Comparison of ENCODE assay signal across 7 mouse cellular contexts in genomic region chr12:91778211-91779003, GRCm38 (mm10). TPM values are rescaled to one million over a fixed set of nuclear protein-coding genes. Genes with fewer than 3 reads are reported as not detected.
DNase-seq lines count a peak whose midpoint lies in the region; ATAC-seq and TF ChIP-seq lines count a peak whose summit lies in the region.

No protein-coding gene starts in this region.

- peak overlapping the region; percentile 69 for H3K4me3 ChIP-seq in bone marrow, adult 2 months (replicated peaks; ENCODE audit: control insufficient read depth, low read depth, low read length)
- peak overlapping the region; percentile 79 for H3K4me3 ChIP-seq in forebrain, embryonic 14.5 days (ENCODE audit: low read depth, low read length)

- WGBS in bone marrow, adult 2 months: 5% methylated on average over 50 of the region's 51 CpGs
- WGBS in forebrain, embryonic 14.5 days: 1% methylated on average over 48 of the region's 51 CpGs

- H3K27ac ChIP-seq in bone marrow, adult 2 months (ENCODE audit: control insufficient read depth, insufficient read depth, low read depth, low read length, poor library complexity): peak overlapping the region; percentile 44; the same call in 1 of the 2 replicates
- peak overlapping the region; percentile 49; the same call in 1 of the 2 replicates for H3K27ac ChIP-seq in forebrain, embryonic 14.5 days (ENCODE audit: low read depth, low read length)

- H3K27me3 ChIP-seq in forebrain, embryonic 14.5 days (replicated peaks; ENCODE audit: control insufficient read depth, insufficient read depth, low read length): no peaks in the 10 kb centered on the region

- TF ChIP-seq CTCF in bone marrow, adult 2 months (IDR thresholded peaks at IDR 0.05; ENCODE audit: control insufficient read depth, insufficient read depth, low read length): no peak

- no peaks in the 10 kb centered on the region for H3K36me3 ChIP-seq in forebrain, embryonic 14.5 days (ENCODE audit: control insufficient read depth, insufficient read depth, low read length)

- ATAC-seq in forebrain, embryonic 14.5 days: peak; percentile 88

- peak overlapping the region; percentile 69 for H3K9ac ChIP-seq in forebrain, embryonic 14.5 days (ENCODE audit: low read length)

- peak; percentile 78 for DNase-seq in Muller cell, postnatal 12 days (ENCODE audit: inconsistent ontology term)
- DNase-seq in forebrain, embryonic 14.5 days (ENCODE audit: low spot score): peak; percentile 68
- peak; percentile 51 to 53 for DNase-seq in heart, postnatal 14 days
- DNase-seq in kidney, postnatal 36 days: peak; percentile 73 to 89
- peak; percentile 56 for DNase-seq in lung, postnatal 10 days
- peak; percentile 73 for DNase-seq in ovary, postnatal 36 days (ENCODE audit: low spot score)

- no peak for TF ChIP-seq POLR2A in bone marrow, adult 2 months (IDR thresholded peaks at IDR 0.05; ENCODE audit: borderline replicate concordance, control insufficient read depth, low read depth, low read length)

- intact Hi-C loops in heart, postnatal 14 days (cut with DNase I): no loop called here

- peak overlapping the region; percentile 95 for H3K4me2 ChIP-seq in forebrain, embryonic 14.5 days (ENCODE audit: low read length)

- no peaks in the 10 kb centered on the region for H3K9me3 ChIP-seq in forebrain, embryonic 14.5 days (replicated peaks; ENCODE audit: control insufficient read depth, low read length)

- no peaks in the 10 kb centered on the region; the same call in 1 of the 2 replicates for H3K4me1 ChIP-seq in bone marrow, adult 2 months (ENCODE audit: control insufficient read depth, insufficient read depth, low read length)
- H3K4me1 ChIP-seq in forebrain, embryonic 14.5 days (ENCODE audit: control insufficient read depth, insufficient read depth, low read length): 0 out of 2 replicates have a peak, but pooled peaks cover 9% of the 10 kb centered on the region

RNA-seq across cellular contexts. Expression of gene Ston2, which starts 9.8 kb away (rescaled TPM):
- 3.9 and 14.0 TPM in 2 replicates for polyA plus RNA-seq in bone marrow, adult 2 months (2011; ENCODE audit: insufficient read depth, insufficient read length, low replicate concordance, missing spikeins)
- 5.6 and 7.6 TPM in 2 replicates for polyA plus RNA-seq in forebrain, embryonic 14.5 days (2014; fragmentation: Nextera tagmentation; extraction: Ambion mirVana)
- 1 to 10 TPM; 5.2 to 5.8 TPM for total RNA-seq in heart, postnatal 14 days (2021)

Comparison
In these comparisons a context has a peak if more than half of its experiments do, and no peak if none do; other contexts are left out.
1. Peak in every context shown above with its lines: DNase-seq, ATAC-seq, H3K4me3 ChIP-seq and H3K27ac ChIP-seq.